Mouse (Mus musculus) forebrain, embryonic 11.5 days (tissue): ENCODE results near the gene Gtf2f2. TPM values are rescaled to one million over a fixed set of nuclear protein-coding genes. Genes with fewer than 3 reads are reported as not detected.
A peak's percentile ranks its signal among the peaks of the same experiment; 100 is the strongest.

Source experiments
- ATAC-seq: fragments of 200-750 bp; cut with Nextera tagmentation; replicated peaks from 2 replicates; pipeline ENCODE4 v1.8.0; 2017; ENCODE audit warnings: moderate TSS enrichment; ENCODE audit not compliant: low FRiP score
- DNase-seq: peaks from one replicate; pipeline ENCODE4 v3.0.0-alpha.2; 2017; ENCODE audit warnings: low spot score
- H3K27ac ChIP-seq: fragments of 300-500 bp; sonication (generic); 2 replicates; pipeline ENCODE4 v1.5.1; 2014; ENCODE audit warnings: low read depth, low read length
- H3K27me3 ChIP-seq: fragments of 300-500 bp; sonication (generic); 2 replicates; pipeline ENCODE4 v1.6.1; 2014; ENCODE audit warnings: mild to moderate bottlenecking, low read length, mixed read lengths; ENCODE audit not compliant: control insufficient read depth, insufficient read depth
- H3K36me3 ChIP-seq: fragments of 300-500 bp; sonication (generic); 2 replicates; pipeline ENCODE4 v1.6.1; 2014; ENCODE audit warnings: mild to moderate bottlenecking, low read length, moderate library complexity, mixed read lengths; ENCODE audit not compliant: control insufficient read depth, insufficient read depth
- H3K4me1 ChIP-seq: fragments of 300-500 bp; sonication (generic); replicated peaks from 2 replicates; pipeline ENCODE4 v1.6.1; 2014; ENCODE audit warnings: low read length, mixed read lengths; ENCODE audit not compliant: control insufficient read depth, insufficient read depth
- H3K4me2 ChIP-seq: fragments of 300-500 bp; sonication (generic); 2 replicates; pipeline ENCODE4 v1.6.1; 2014; ENCODE audit warnings: low read depth, mild to moderate bottlenecking, low read length, moderate library complexity, mixed read lengths; ENCODE audit not compliant: severe bottlenecking
- H3K4me3 ChIP-seq: fragments of 300-500 bp; sonication (generic); 2 replicates; pipeline ENCODE4 v1.5.1; 2014; ENCODE audit warnings: low read depth, low read length
- H3K9ac ChIP-seq: fragments of 300-500 bp; sonication (generic); 2 replicates; pipeline ENCODE4 v1.6.1; 2014; ENCODE audit warnings: low read length
- H3K9me3 ChIP-seq: fragments of 300-500 bp; sonication (generic); 2 replicates; pipeline ENCODE4 v1.6.1; 2016; ENCODE audit warnings: low read length, mixed read lengths; ENCODE audit not compliant: control insufficient read depth
- WGBS: fragments of 180-500 bp; shearing (Covaris S2); extraction: QIAGEN DNeasy Blood & Tissue Kit; methylation state at CpG from one replicate; pipeline ENCODE4 v1.1.7; 2014; 5-methylcytosine and 5-hydroxymethylcytosine counted together
- polyA plus RNA-seq: library from polyadenylated mRNA; unstranded; fragments of >200 nt; fragmentation: Nextera tagmentation; extraction: Ambion mirVana; gene quantifications from 2 replicates; pipeline ENCODE4 v1.2.1, GENCODE M21; 2014

Gtf2f2 gene
- polyA plus RNA-seq, 1 experiment from 2014 or later: 57.0 TPM

GRCm38 (mm10) chr14:76009185-76009584 lies 1.5 kb downstream of the Gtf2f2 start:
- Histone ChIP-seq H3K36me3 (no peaks in the 10 kb centered on the region; the same call in 1 of the 2 replicates), H3K9me3 (no peaks in the 10 kb centered on the region), H3K4me2 (peak overlapping the region; percentile 76), H3K9ac (no peak overlapping the region; the same call in 1 of the 2 replicates), H3K27ac (no peak overlapping the region), H3K4me1 (peaks cover 2% of the 10 kb centered on the region; the same call in 1 of the 2 replicates), H3K27me3 (no peaks in the 10 kb centered on the region), H3K4me3 (peak overlapping the region; percentile 92)
- ATAC-seq: no peak
- DNase-seq: no peak
- 88% methylated on average over 5 of the region's 5 CpGs for WGBS

GRCm38 (mm10) chr14:76008174-76008573 lies 2.5 kb downstream of the Gtf2f2 start:
- Histone ChIP-seq H3K4me1 (peaks cover 2% of the 10 kb centered on the region; the same call in 1 of the 2 replicates), H3K9me3 (no peaks in the 10 kb centered on the region), H3K36me3 (no peaks in the 10 kb centered on the region; the same call in 1 of the 2 replicates), H3K27ac (no peak overlapping the region), H3K4me2 (no peak overlapping the region), H3K4me3 (no peak overlapping the region), H3K9ac (no peak overlapping the region), H3K27me3 (no peaks in the 10 kb centered on the region)
- DNase-seq: no peak
- 91% methylated on average over 1 of the region's 1 CpGs for WGBS
- ATAC-seq: no peak

- 81% methylated on average over 4 of the region's 4 CpGs for WGBS
- H3K4me3 ChIP-seq: no peak overlapping the region
- no peak overlapping the region for H3K27ac ChIP-seq
- no peaks in the 10 kb centered on the region for H3K9me3 ChIP-seq
- no peaks in the 10 kb centered on the region; the same call in 1 of the 2 replicates for H3K36me3 ChIP-seq
- no peaks in the 10 kb centered on the region for H3K27me3 ChIP-seq
- ATAC-seq (no peak), DNase-seq (no peak)
- H3K4me2 ChIP-seq: no peak overlapping the region
- H3K4me1 ChIP-seq: peaks cover 2% of the 10 kb centered on the region; the same call in 1 of the 2 replicates
- H3K9ac ChIP-seq: no peak overlapping the region
Measured at GRCm38 (mm10) chr14:76005011-76005410, 5.7 kb downstream of the Gtf2f2 start.

- H3K9ac ChIP-seq: no peak overlapping the region
- no peak for ATAC-seq
- H3K36me3 ChIP-seq: no peaks in the 10 kb centered on the region; the same call in 1 of the 2 replicates
- no peak overlapping the region for H3K27ac ChIP-seq
- WGBS: 73% methylated on average over 4 of the region's 4 CpGs
- H3K4me2 ChIP-seq: no peak overlapping the region
- no peaks in the 10 kb centered on the region for H3K27me3 ChIP-seq
- DNase-seq: no peak
- H3K4me3 ChIP-seq: no peak overlapping the region
- H3K4me1 ChIP-seq: no peaks in the 10 kb centered on the region
- no peaks in the 10 kb centered on the region for H3K9me3 ChIP-seq
Measured at GRCm38 (mm10) chr14:76001781-76002180, 8.9 kb downstream of the Gtf2f2 start.

- Histone ChIP-seq H3K27me3 (no peaks in the 10 kb centered on the region), H3K27ac (no peak overlapping the region), H3K9ac (no peak overlapping the region), H3K4me3 (no peak overlapping the region), H3K36me3 (no peaks in the 10 kb centered on the region), H3K4me2 (no peak overlapping the region), H3K9me3 (no peaks in the 10 kb centered on the region), H3K4me1 (no peaks in the 10 kb centered on the region)
- DNase-seq (no peak), ATAC-seq (no peak)
- 61% methylated on average over 1 of the region's 1 CpGs for WGBS
Measured at GRCm38 (mm10) chr14:75998082-75998481, 12.6 kb downstream of the Gtf2f2 start.

- Histone ChIP-seq H3K27ac (no peak overlapping the region), H3K27me3 (no peaks in the 10 kb centered on the region), H3K4me2 (no peak overlapping the region), H3K4me3 (no peak overlapping the region), H3K36me3 (no peaks in the 10 kb centered on the region), H3K9me3 (no peaks in the 10 kb centered on the region), H3K4me1 (no peaks in the 10 kb centered on the region), H3K9ac (no peak overlapping the region)
- no peak for DNase-seq
- 97% methylated on average over 4 of the region's 4 CpGs for WGBS
- no peak for ATAC-seq
Measured at GRCm38 (mm10) chr14:75992371-75992770, 18.3 kb downstream of the Gtf2f2 start.

GRCm38 (mm10) chr14:75990936-75991335 lies 19.7 kb downstream of the Gtf2f2 start:
- H3K4me2 ChIP-seq: no peak overlapping the region
- ATAC-seq (no peak), DNase-seq (no peak)
- no peaks in the 10 kb centered on the region for H3K4me1 ChIP-seq
- H3K9ac ChIP-seq: no peak overlapping the region
- H3K9me3 ChIP-seq: no peaks in the 10 kb centered on the region
- 96% methylated on average over 6 of the region's 6 CpGs for WGBS
- no peaks in the 10 kb centered on the region for H3K27me3 ChIP-seq
- no peaks in the 10 kb centered on the region for H3K36me3 ChIP-seq
- H3K27ac ChIP-seq: no peak overlapping the region
- no peak overlapping the region for H3K4me3 ChIP-seq

DNA sequence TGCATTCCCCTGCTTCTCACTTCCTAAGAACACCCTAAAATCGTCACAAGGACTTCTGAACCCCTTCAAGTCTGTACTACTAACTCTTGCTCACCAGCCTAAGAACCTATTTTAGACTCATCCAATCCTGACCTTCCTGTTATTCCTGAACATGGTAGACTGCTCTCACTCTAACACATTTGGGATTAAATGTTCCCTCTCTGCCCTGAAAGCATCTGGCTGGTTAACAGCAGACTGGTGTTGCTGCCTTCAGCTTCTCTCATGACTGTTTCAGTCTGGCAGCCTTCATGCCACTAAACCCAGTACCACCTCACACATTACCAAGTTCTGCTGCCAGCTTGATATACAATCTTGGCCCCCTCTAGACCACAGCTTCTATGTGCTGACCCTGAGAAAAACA lies 21.5 kb downstream of the Gtf2f2 start:
- Histone ChIP-seq H3K9ac (no peak overlapping the region), H3K27ac (no peak overlapping the region), H3K9me3 (no peaks in the 10 kb centered on the region), H3K36me3 (no peaks in the 10 kb centered on the region), H3K27me3 (no peaks in the 10 kb centered on the region), H3K4me2 (no peak overlapping the region), H3K4me3 (no peak overlapping the region), H3K4me1 (no peaks in the 10 kb centered on the region)
- 81% methylated on average over 1 of the region's 1 CpGs for WGBS
- DNase-seq: no peak
- ATAC-seq: no peak

GRCm38 (mm10) chr14:75986878-75987483 lies 23.7 kb downstream of the Gtf2f2 start:
- DNase-seq (no peak), ATAC-seq (no peak)
- Histone ChIP-seq H3K4me1 (no peaks in the 10 kb centered on the region), H3K9me3 (no peaks in the 10 kb centered on the region), H3K36me3 (no peaks in the 10 kb centered on the region), H3K9ac (no peak overlapping the region), H3K4me2 (no peak overlapping the region), H3K4me3 (no peak overlapping the region), H3K27ac (no peak overlapping the region), H3K27me3 (no peaks in the 10 kb centered on the region)
- WGBS: 93% methylated on average over 7 of the region's 7 CpGs
